Mouse (Mus musculus): Measurements from ENCODE around the gene Nolc1. TPM values are rescaled to one million over a fixed set of nuclear protein-coding genes. Genes with fewer than 3 reads are reported as not detected.

Gene Nolc1
- polyA plus RNA-seq, 1 experiment from 2014 or later, result 74.4 TPM

GRCm38 (mm10) chr19:46132577-46132976 is 56.9 kb downstream of the Nolc1 start:
- Histone ChIP-seq H3K9me3 (ENCODE audit: control insufficient read depth, low read length) (no peaks in the 10 kb centered on the region), H3K27ac (replicated peaks; ENCODE audit: low read depth, low read length) (no peak overlapping the region), H3K4me2 (ENCODE audit: low read length) (no peak overlapping the region), H3K9ac (replicated peaks; ENCODE audit: low read length) (no peak overlapping the region), H3K27me3 (ENCODE audit: control insufficient read depth, insufficient read depth, low read length) (peaks cover 69% of the 10 kb centered on the region), H3K4me3 (replicated peaks; ENCODE audit: low read depth, low read length) (no peak overlapping the region), H3K36me3 (ENCODE audit: control insufficient read depth, insufficient read depth, low read length) (no peaks in the 10 kb centered on the region), H3K4me1 (ENCODE audit: control insufficient read depth, insufficient read depth, low read length) (peaks cover 19% of the 10 kb centered on the region)
- no peak for DNase-seq
- WGBS, result 26% methylated on average over 6 of the region's 6 CpGs
- no peak for ATAC-seq (ENCODE audit: low FRiP score, low TSS enrichment)

Other genes with a start within 250 kb of the Nolc1 start
- 18.6 and 21.8 TPM in 2 replicates for gene Armh3, start 77.4 kb upstream of the Nolc1 start, polyA plus RNA-seq (2014; fragmentation: Nextera tagmentation; extraction: Ambion mirVana)
- gene Hps6, start 72.4 kb upstream of the Nolc1 start, polyA plus RNA-seq (2014; fragmentation: Nextera tagmentation; extraction: Ambion mirVana), result 1.4 and 1.5 TPM in 2 replicates
- gene Pprc1, start 31.0 kb upstream of the Nolc1 start, polyA plus RNA-seq (2014; fragmentation: Nextera tagmentation; extraction: Ambion mirVana), result 21.1 and 21.5 TPM in 2 replicates
- 116 and 145 TPM in 2 replicates for gene Ldb1, start 30.6 kb upstream of the Nolc1 start, polyA plus RNA-seq (2014; fragmentation: Nextera tagmentation; extraction: Ambion mirVana)
- 0.47 and 0.76 TPM in 2 replicates for gene Elovl3, start 56.0 kb downstream of the Nolc1 start, polyA plus RNA-seq (2014; fragmentation: Nextera tagmentation; extraction: Ambion mirVana)
- 3.6 and 3.9 TPM in 2 replicates for gene Pitx3, start 72.5 kb downstream of the Nolc1 start, polyA plus RNA-seq (2014; fragmentation: Nextera tagmentation; extraction: Ambion mirVana)
- 55.2 and 71.8 TPM in 2 replicates for gene Gbf1, start 76.6 kb downstream of the Nolc1 start, polyA plus RNA-seq (2014; fragmentation: Nextera tagmentation; extraction: Ambion mirVana)
- gene Nfkb2, start 228.5 kb downstream of the Nolc1 start, polyA plus RNA-seq (2014; fragmentation: Nextera tagmentation; extraction: Ambion mirVana), result 1.6 and 2.1 TPM in 2 replicates